Mouse (Mus musculus) small intestine, adult 2 months (tissue): Measurements from ENCODE around the gene Smyd3.

Experiments used
- CTCF ChIP-seq: fragments of 200-500 bp; IDR thresholded peaks from 2 replicates; pipeline ENCODE4 v1.5.1; 2012; ENCODE audit warnings: low read depth, mild to moderate bottlenecking, control low read depth, inconsistent platforms, low read length, moderate library complexity, mixed read lengths; ENCODE audit not compliant: insufficient replicate concordance, insufficient read length; ENCODE audit errors: extremely low read depth
- POLR2A ChIP-seq: fragments of 200-500 bp; IDR thresholded peaks from 2 replicates; pipeline ENCODE4 v1.6.1; 2012; ENCODE audit warnings: low read depth, mild to moderate bottlenecking, control low read depth, inconsistent platforms, low read length, moderate library complexity

DNA sequence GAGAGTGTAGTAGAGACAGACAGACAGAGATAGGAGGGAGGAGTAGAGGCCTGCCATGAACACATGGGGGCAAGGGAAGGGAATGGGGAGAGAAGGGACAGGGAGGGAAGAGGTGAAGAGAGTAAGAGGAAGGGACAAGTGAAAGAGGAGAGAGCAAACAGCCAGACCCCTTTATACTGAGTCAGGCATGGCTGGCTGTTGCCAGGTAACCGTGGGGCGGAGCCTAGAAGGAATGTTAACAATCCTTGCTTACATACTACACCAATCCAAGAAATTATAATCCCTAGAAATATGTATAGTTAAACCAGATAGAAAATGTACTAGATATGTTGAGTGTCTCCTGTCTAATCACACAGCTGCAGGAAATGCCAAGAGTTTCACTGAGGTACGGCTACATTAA, 267.5 kb downstream of the Smyd3 start:
- no peak for TF ChIP-seq CTCF
- TF ChIP-seq POLR2A, result no peak
